Mouse (Mus musculus) forebrain, embryonic 13.5 days (tissue): ENCODE measurements around the gene Podn. TPM values are rescaled to one million over a fixed set of nuclear protein-coding genes. Genes with fewer than 3 reads are reported as not detected.
"Not testable (repeated sequence)": the region's sequence is repeated elsewhere in the genome, so short reads cannot be mapped to it uniquely, and the experiment has no call there.

Experiments used
- ATAC-seq: fragments of 200-750 bp; cut with Nextera tagmentation; 2 replicates; pipeline ENCODE4 v1.8.0; 2017
- H3K27ac ChIP-seq: fragments of 300-500 bp; sonication (generic); 2 replicates; pipeline ENCODE4 v1.5.1; 2015; ENCODE audit warnings: inconsistent platforms, mild to moderate bottlenecking, moderate library complexity
- H3K27me3 ChIP-seq: fragments of 300-500 bp; sonication (generic); 2 replicates; pipeline ENCODE4 v1.6.1; 2015; ENCODE audit warnings: mild to moderate bottlenecking, inconsistent platforms
- H3K36me3 ChIP-seq: fragments of 300-500 bp; sonication (generic); 2 replicates; pipeline ENCODE4 v1.6.1; 2015; ENCODE audit warnings: mild to moderate bottlenecking, inconsistent platforms; ENCODE audit not compliant: poor library complexity, severe bottlenecking
- H3K4me1 ChIP-seq: fragments of 300-500 bp; sonication (generic); 2 replicates; pipeline ENCODE4 v1.6.1; 2015; ENCODE audit warnings: inconsistent platforms
- H3K4me2 ChIP-seq: fragments of 300-500 bp; sonication (generic); 2 replicates; pipeline ENCODE4 v1.6.1; 2015; ENCODE audit warnings: inconsistent platforms, mild to moderate bottlenecking, moderate library complexity
- H3K4me3 ChIP-seq: fragments of 300-500 bp; sonication (generic); 2 replicates; pipeline ENCODE4 v1.5.1; 2015; ENCODE audit warnings: mild to moderate bottlenecking, inconsistent platforms
- H3K9ac ChIP-seq: fragments of 300-500 bp; sonication (generic); 2 replicates; pipeline ENCODE4 v1.6.1; 2015; ENCODE audit warnings: mild to moderate bottlenecking, inconsistent platforms
- H3K9me3 ChIP-seq: fragments of 300-500 bp; sonication (generic); replicated peaks from 2 replicates; pipeline ENCODE4 v1.6.1; 2016; ENCODE audit warnings: inconsistent platforms
- WGBS: fragments of 180-500 bp; shearing (Covaris S2); methylation state at CpG from one replicate; pipeline ENCODE4 v1.1.7; 2015; 5-methylcytosine and 5-hydroxymethylcytosine counted together
- polyA plus RNA-seq: library from polyadenylated mRNA; unstranded; fragments of >200 nt; fragmentation: Nextera tagmentation; extraction: Ambion mirVana; gene quantifications from 2 replicates; pipeline ENCODE4 v1.2.1, GENCODE M21; 2015

Podn gene
- polyA plus RNA-seq: 0.15 and 0.27 TPM in 2 replicates

DNA sequence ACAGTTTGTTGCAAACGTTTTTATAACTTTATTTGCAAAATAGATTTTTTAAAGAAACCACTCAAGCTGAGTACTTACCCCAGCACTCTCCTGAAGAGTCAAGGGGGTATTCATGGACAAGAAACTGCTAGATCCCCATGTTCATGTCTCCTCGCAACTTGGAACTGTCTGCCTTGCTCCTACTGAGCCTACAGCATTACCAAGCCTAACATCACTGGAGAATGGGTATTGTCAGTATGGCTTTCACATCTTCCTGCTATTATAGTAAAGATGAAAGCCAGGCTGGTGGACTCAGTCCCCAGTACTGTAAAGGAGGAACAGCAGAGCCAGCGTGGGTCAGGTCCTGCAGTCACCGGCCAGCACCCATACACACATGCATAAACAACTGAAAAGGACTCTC, at the start of gene Podn:
TSS of gene Podn (minus strand) at position 101 of the 400 bp plus-strand sequence.
- no peak within 1 kb of the TSS for H3K4me3 ChIP-seq
- no peak for ATAC-seq
- no peaks in the 10 kb centered on the region for H3K9me3 ChIP-seq
- no peaks in the 10 kb centered on the region for H3K4me1 ChIP-seq
- 84% methylated on average over 4 of the region's 4 CpGs for WGBS
- H3K36me3 ChIP-seq: no peaks in the 10 kb centered on the region
- H3K9ac ChIP-seq: no peak within 1 kb of the TSS
- H3K27ac ChIP-seq: no peak within 1 kb of the TSS
- H3K27me3 ChIP-seq: no peaks in the 10 kb centered on the region
- no peak within 1 kb of the TSS for H3K4me2 ChIP-seq

DNA sequence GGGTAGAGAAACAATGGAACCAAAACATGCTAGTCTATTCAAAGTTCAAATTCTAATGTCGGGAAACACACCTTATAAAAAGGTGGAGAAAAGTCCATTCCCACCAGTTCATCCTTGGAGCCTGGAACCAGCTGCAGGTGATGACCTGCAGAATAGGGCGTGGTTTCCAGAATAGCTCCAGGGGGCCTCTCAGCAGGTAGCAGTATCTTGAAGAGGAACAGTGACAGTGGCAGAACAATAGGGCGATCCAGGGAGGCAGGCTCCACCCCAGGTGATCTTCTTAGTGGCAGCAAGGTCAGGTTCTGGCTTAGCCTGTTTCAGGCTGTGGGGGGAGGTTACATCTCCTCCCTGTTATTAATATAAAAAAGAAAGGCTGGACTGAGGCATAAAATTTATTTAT, 49.3 kb upstream of the Podn start:
- not testable (repeated sequence) for H3K4me2 ChIP-seq, H3K27me3 ChIP-seq, H3K4me1 ChIP-seq, H3K4me3 ChIP-seq, H3K9me3 ChIP-seq, H3K9ac ChIP-seq, ATAC-seq, H3K27ac ChIP-seq, H3K36me3 ChIP-seq
- WGBS: 41% methylated on average over 3 of the region's 3 CpGs

DNA sequence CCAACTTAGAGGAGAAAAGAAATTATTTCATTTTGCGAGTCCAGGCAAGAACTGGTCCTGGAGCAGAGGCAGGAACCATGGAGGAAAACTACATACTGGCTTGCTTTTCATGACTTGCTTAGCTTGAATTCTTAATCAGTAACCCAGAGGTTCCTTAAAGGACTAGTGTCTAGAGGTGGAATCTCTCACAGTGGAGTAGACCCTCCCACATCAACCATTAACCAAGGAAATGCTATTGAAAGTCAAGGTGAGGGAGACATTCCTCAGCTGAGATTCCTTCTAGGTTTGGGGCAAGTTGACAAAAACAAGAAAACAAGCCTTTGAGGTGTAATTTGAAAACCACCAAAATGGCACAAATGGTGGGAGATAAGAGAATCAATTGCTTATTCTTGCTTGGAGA, 48.6 kb upstream of the Podn start, which contains the start of gene Scp2:
TSS of gene Scp2 (minus strand) at position 119 of the 400 bp plus-strand sequence.
- ATAC-seq: no peak
- Histone ChIP-seq H3K9ac (no peak within 1 kb of the TSS), H3K27me3 (no peaks in the 10 kb centered on the region), H3K9me3 (no peaks in the 10 kb centered on the region), H3K4me2 (no peak within 1 kb of the TSS), H3K4me1 (no peaks in the 10 kb centered on the region), H3K27ac (no peak within 1 kb of the TSS), H3K4me3 (no peak within 1 kb of the TSS), H3K36me3 (no peaks in the 10 kb centered on the region)
- 89% methylated on average over 1 of the region's 1 CpGs for WGBS

DNA sequence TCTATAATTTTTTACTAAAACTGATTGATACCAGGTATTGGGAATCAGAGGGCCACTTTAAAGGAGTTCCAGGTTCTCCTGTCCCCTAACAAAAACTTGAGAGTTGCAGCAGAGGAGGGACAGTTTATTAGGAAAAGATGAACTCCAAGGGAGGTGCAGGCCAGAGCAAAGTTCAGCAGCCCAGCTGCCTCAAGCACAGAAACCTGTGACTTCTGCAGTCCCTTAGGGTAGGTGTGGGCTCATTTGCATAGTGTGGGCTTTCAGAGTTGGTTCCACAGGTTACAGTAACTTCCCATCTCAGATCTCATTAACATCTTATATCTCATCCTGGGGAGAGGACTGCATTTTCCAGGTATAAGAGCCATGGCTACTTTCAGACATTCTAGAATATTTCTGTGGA, 47.5 kb upstream of the Podn start:
- Histone ChIP-seq H3K36me3 (no peaks in the 10 kb centered on the region), H3K27ac (no peak overlapping the region), H3K4me2 (no peak overlapping the region), H3K9me3 (no peaks in the 10 kb centered on the region), H3K4me1 (no peaks in the 10 kb centered on the region), H3K4me3 (no peak overlapping the region), H3K9ac (no peak overlapping the region), H3K27me3 (no peaks in the 10 kb centered on the region)
- no peak for ATAC-seq

DNA sequence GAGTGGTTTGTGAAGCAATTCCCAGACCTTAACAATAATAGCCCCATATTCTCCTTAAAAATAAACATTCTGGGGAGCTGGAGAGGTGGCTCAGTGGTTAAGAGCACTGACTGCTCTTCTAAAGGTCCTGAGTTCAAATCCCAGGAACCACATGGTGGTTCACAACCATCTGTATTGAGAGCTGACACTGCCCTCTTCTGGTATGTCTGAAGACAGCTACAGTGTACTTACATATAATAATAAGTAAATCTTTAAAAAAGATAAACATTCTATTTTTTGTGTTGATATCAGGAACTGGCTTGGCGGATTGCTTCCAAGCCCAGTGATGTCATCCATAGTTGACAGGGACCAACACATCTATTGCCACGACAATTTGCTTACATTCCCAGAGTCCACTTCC, 46.9 kb upstream of the Podn start:
- not testable (repeated sequence) for H3K9ac ChIP-seq, H3K4me3 ChIP-seq, H3K36me3 ChIP-seq, H3K27me3 ChIP-seq, H3K27ac ChIP-seq, ATAC-seq, H3K9me3 ChIP-seq, H3K4me2 ChIP-seq, H3K4me1 ChIP-seq
- 91% methylated on average over 2 of the region's 2 CpGs for WGBS

DNA sequence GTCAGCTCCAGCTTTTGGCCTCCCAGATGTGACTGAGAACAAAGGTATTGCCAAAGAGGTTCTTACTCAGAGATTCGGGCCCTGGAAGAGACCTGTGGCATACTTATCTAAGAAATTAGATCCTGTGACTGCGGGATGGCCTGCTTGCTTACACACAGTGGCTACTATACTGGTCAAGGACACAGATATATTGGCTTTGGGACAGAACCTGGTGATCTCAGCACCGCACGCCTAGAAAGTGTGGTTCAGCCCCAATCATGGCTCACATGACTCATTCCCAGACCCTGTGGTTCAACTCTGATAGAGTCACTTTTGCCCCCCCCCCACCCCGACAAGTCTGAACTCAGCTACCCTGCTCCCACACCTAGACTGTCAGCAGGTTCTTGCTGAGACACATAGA, 40.7 kb upstream of the Podn start:
- Histone ChIP-seq H3K4me3 (no peak overlapping the region), H3K4me1 (no peaks in the 10 kb centered on the region), H3K4me2 (no peak overlapping the region), H3K27me3 (no peaks in the 10 kb centered on the region), H3K9me3 (no peaks in the 10 kb centered on the region), H3K27ac (no peak overlapping the region), H3K9ac (no peak overlapping the region), H3K36me3 (no peaks in the 10 kb centered on the region)
- WGBS: 85% methylated on average over 5 of the region's 5 CpGs
- no peak for ATAC-seq

DNA sequence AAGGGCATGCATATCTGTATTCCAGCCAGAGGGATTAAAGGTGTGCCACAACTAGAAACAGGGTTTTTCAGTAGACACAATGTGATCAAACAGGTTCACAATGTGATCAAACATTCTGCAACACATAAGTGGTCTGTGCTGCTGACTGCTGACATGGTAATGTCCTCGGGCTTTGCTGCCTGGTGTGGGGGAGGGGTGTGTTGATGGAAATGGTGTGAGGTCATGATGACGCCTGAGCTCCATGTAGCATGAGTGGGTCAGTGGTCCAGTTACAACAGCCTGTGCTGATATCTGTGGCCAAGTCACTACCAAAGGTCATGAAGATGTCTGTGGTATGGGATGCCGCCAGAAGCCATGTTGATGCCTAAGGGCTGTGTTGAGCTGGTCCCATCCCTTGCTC, 34.2 kb upstream of the Podn start:
- no peak overlapping the region for H3K4me3 ChIP-seq
- no peaks in the 10 kb centered on the region for H3K9me3 ChIP-seq
- WGBS: 93% methylated on average over 3 of the region's 3 CpGs
- H3K4me1 ChIP-seq: no peaks in the 10 kb centered on the region
- H3K36me3 ChIP-seq: no peaks in the 10 kb centered on the region
- no peaks in the 10 kb centered on the region for H3K27me3 ChIP-seq
- no peak overlapping the region for H3K9ac ChIP-seq
- ATAC-seq: no peak
- H3K27ac ChIP-seq: no peak overlapping the region
- H3K4me2 ChIP-seq: no peak overlapping the region

DNA sequence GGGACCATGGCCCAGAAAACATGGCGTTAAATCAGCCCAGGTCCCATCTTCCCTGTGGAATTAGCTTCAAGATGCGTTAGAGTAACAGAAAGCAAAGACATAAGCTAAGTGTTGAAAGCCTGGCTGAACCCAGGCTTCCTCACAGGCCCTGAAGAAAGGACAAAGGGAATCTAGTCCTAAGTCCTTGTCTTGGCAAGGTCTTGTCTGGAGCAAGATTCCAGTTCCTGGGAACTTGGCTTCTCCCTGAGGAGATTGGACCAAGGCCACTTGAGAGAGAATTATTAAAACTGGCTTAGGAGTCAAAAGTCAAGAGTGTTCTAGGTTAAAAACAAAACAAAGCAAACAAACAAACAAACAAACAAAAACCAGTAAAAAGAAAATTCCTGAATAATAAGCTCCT, 32.1 kb upstream of the Podn start:
- H3K4me3 ChIP-seq: no peak overlapping the region
- H3K9me3 ChIP-seq: no peaks in the 10 kb centered on the region
- no peak overlapping the region for H3K4me2 ChIP-seq
- H3K36me3 ChIP-seq: no peaks in the 10 kb centered on the region
- WGBS: 93% methylated on average over 2 of the region's 2 CpGs
- no peak overlapping the region for H3K27ac ChIP-seq
- H3K9ac ChIP-seq: no peak overlapping the region
- H3K4me1 ChIP-seq: no peaks in the 10 kb centered on the region
- ATAC-seq: no peak
- H3K27me3 ChIP-seq: no peaks in the 10 kb centered on the region

DNA sequence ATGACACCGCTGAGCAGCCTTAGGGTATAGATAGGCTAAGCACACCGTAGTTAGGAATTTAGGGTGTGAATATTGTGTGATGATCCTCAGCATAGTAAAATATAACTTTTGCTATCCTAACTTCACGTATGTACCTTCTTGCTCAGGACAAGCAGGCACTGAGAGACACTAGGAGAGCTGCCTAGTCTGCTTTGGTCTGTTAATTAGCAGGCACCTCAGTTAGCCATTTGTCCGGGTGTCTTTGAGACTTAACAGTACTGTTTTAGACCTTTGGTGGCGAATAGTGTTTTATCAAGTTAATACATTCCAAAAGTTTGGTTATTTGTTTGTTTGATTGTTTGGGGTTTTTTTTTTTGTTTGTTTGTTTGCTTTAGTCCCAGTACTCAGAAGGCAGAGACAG, 31.3 kb upstream of the Podn start:
- Histone ChIP-seq H3K27me3 (no peaks in the 10 kb centered on the region), H3K4me2 (no peak overlapping the region), H3K4me3 (no peak overlapping the region), H3K36me3 (no peaks in the 10 kb centered on the region), H3K27ac (no peak overlapping the region), H3K9ac (no peak overlapping the region), H3K4me1 (no peaks in the 10 kb centered on the region), H3K9me3 (no peaks in the 10 kb centered on the region)
- WGBS: 92% methylated on average over 5 of the region's 5 CpGs
- no peak for ATAC-seq

DNA sequence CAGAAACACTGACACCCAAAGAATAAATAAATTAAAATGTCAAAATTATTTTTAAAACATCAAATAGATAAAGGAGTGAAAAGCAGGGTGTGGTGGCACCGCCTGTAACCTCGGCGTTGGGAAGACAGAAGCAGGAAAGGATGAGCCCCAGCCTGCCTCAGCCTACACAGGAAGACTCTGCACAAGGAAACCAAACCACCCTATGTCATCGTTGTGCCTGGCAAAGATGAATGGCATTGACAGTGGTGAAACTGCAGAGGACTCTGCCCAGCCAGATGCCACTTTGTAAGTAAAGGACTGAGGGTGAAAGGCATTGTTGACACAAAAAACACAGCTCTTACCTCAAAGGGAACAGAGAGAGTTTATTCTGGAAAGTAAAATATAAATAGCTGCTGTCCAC, 30.0 kb upstream of the Podn start:
- 93% methylated on average over 4 of the region's 4 CpGs for WGBS
- Histone ChIP-seq H3K9ac (no peak overlapping the region), H3K36me3 (no peaks in the 10 kb centered on the region), H3K9me3 (no peaks in the 10 kb centered on the region), H3K27ac (no peak overlapping the region), H3K4me2 (no peak overlapping the region), H3K4me1 (no peaks in the 10 kb centered on the region), H3K27me3 (no peaks in the 10 kb centered on the region), H3K4me3 (no peak overlapping the region)
- no peak for ATAC-seq

DNA sequence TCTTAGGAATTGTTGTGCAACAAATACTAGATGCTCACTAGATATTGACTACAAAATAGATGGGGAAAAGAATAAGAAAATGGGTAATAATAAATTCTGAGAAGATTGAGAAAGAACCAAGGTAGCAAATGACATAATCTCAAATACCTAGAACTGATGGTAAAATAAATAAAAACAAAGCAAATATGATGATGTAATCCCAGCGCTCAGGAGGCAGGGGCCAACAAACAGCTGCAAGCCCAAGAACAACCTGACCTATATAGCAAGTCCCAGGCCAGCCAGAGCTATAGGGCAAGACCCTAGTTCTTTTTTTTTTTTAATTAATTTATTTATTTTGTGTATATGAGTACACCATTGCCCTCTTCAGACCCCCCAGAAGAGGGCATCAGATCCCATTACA, 27.9 kb upstream of the Podn start:
- H3K27ac ChIP-seq: no peak overlapping the region

DNA sequence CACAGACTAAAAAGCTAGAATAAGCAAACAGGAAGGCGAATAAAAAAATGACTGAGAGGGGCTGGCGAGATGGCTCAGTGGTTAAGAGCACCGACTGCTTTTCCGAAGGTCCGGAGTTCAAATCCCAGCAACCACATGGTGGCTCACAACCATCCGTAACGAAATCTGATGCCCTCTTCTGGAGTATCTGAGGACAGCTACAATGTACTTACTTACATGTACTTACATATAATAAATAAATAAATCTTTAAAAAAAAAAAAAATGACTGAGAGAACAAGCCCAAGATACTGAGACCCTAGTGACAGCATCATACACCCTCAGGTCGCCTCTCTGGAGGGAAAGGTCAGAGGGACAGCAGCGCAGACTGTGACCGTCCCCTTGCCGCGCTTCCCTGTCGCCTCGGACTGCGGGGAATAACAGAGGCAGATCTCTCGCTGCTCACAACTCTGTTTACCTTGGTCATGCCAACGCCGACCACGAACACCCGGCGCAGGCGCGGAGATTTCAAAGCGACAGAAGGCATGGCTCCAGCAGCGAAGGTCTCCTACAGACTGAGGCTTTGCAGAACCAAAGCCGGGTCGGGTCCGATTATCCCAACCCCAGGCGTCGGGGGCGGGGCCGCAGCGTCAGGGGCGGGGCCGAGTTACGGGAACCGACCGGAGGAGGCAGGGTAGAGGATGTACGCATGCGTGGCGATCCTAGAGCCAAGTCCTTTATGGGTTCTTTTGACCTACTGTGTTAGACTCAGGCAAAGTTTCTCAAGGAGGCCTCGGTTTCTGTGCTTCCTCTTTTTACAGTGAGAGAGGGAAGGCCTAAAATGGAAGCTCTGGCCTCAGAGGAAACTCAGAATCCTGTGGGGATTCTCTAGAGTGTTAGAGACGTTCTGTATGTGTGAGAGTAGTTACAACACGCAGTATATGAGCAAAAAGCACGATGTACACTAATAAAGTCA, 22.0 kb upstream of the Podn start:
- 13% methylated on average over 45 of the region's 45 CpGs for WGBS
- peak; percentile 95 for ATAC-seq
- no peaks in the 10 kb centered on the region for H3K9me3 ChIP-seq
- H3K27ac ChIP-seq: peak overlapping the region; percentile 55
- H3K36me3 ChIP-seq: no peaks in the 10 kb centered on the region
- no peaks in the 10 kb centered on the region for H3K4me1 ChIP-seq
- H3K4me2 ChIP-seq: peak overlapping the region; percentile 62
- peak overlapping the region; percentile 59 for H3K4me3 ChIP-seq
- no peaks in the 10 kb centered on the region for H3K27me3 ChIP-seq
- peak overlapping the region; percentile 68 for H3K9ac ChIP-seq

More for the DNA sequence above, 27.9 kb upstream of the Podn start:
- Histone ChIP-seq H3K4me3 (no peak overlapping the region), H3K4me2 (no peak overlapping the region), H3K27me3 (no peaks in the 10 kb centered on the region), H3K9ac (no peak overlapping the region), H3K9me3 (no peaks in the 10 kb centered on the region), H3K4me1 (no peaks in the 10 kb centered on the region), H3K36me3 (no peaks in the 10 kb centered on the region)
- 80% methylated on average over 1 of the region's 1 CpGs for WGBS
- ATAC-seq: no peak

DNA sequence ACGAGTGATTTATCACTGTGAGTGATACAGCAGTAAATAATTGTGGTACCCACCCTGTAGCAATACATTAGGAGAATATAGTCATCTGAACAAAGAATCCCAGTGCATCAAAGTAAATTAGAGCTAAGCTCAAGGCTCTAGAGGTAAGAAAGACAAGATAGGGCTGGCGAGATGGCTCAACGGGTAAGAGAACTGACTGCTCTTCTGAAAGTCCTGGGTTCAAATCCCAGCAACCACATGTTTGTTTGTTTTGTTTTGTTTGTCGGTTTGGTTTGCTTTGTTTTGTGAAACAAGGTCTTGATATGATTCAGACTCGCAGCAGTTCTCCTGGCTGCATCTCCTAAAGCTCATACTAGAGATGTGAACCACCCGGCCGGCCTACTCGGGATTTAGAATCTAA, 21.2 kb upstream of the Podn start:
- no peaks in the 10 kb centered on the region for H3K36me3 ChIP-seq
- 93% methylated on average over 8 of the region's 8 CpGs for WGBS
- H3K4me2 ChIP-seq: no peak overlapping the region
- H3K4me3 ChIP-seq: no peak overlapping the region
- no peak overlapping the region for H3K9ac ChIP-seq
- H3K9me3 ChIP-seq: no peaks in the 10 kb centered on the region
- H3K4me1 ChIP-seq: no peaks in the 10 kb centered on the region
- ATAC-seq: no peak
- H3K27me3 ChIP-seq: no peaks in the 10 kb centered on the region
- no peak overlapping the region for H3K27ac ChIP-seq
